Mouse (Mus musculus) heart, embryonic 14.5 days (tissue): Measurements from ENCODE around the gene Sertad2. TPM values are rescaled to one million over a fixed set of nuclear protein-coding genes. Genes with fewer than 3 reads are reported as not detected.

Source experiments
- ATAC-seq: fragments of 200-750 bp; cut with Nextera tagmentation; 2 replicates; pipeline ENCODE4 v1.8.0; 2017; ENCODE audit warnings: low read depth, moderate TSS enrichment; ENCODE audit not compliant: insufficient number of reproducible peaks, insufficient read depth, low FRiP score
- H3K27ac ChIP-seq, 2 experiments: fragments of 200-500 bp in 1 of 2; fragments of 300-500 bp in 1 of 2; sonication (generic) in 1 of 2; replicated peaks in 1 of 2; 2 replicates each; pipeline ENCODE4 v1.5.1; 2012 to 2014; ENCODE audit warnings: low read depth in 2 of 2, low read length in 2 of 2, control low read depth in 1 of 2, mild to moderate bottlenecking in 1 of 2, mixed read lengths in 1 of 2; ENCODE audit not compliant: control insufficient read depth in 1 of 2, insufficient read depth in 1 of 2
- H3K27me3 ChIP-seq: fragments of 300-500 bp; sonication (generic); 2 replicates; pipeline ENCODE4 v1.6.1; 2014; ENCODE audit warnings: mild to moderate bottlenecking, low read length, control low read depth; ENCODE audit not compliant: control insufficient read depth, insufficient read depth
- H3K36me3 ChIP-seq: fragments of 300-500 bp; sonication (generic); 2 replicates; pipeline ENCODE4 v1.6.1; 2014; ENCODE audit warnings: mild to moderate bottlenecking, control low read depth, low read length, mixed read lengths; ENCODE audit not compliant: control insufficient read depth, insufficient read depth
- H3K4me1 ChIP-seq, 2 experiments: fragments of 200-500 bp in 1 of 2; fragments of 300-500 bp in 1 of 2; sonication (generic) in 1 of 2; 2 replicates each; pipeline ENCODE4 v1.6.1; 2012 to 2014; ENCODE audit warnings: low read length in 2 of 2, control low read depth in 1 of 2, mixed read lengths in 1 of 2; ENCODE audit not compliant: control insufficient read depth in 2 of 2, insufficient read depth in 2 of 2
- H3K4me2 ChIP-seq: fragments of 300-500 bp; sonication (generic); 2 replicates; pipeline ENCODE4 v1.6.1; 2014; ENCODE audit warnings: mild to moderate bottlenecking, low read length
- H3K4me3 ChIP-seq, 2 experiments: fragments of 200-500 bp in 1 of 2; fragments of 300-500 bp in 1 of 2; sonication (generic) in 1 of 2; 2 replicates each; pipeline ENCODE4 v1.5.1; 2012 to 2014; ENCODE audit warnings: low read length in 2 of 2, mild to moderate bottlenecking in 2 of 2, control low read depth in 1 of 2, low read depth in 1 of 2, moderate library complexity in 1 of 2; ENCODE audit not compliant: control insufficient read depth in 1 of 2, insufficient read depth in 1 of 2
- H3K9ac ChIP-seq: fragments of 300-500 bp; sonication (generic); 2 replicates; pipeline ENCODE4 v1.6.1; 2014; ENCODE audit warnings: mild to moderate bottlenecking, low read length
- H3K9me3 ChIP-seq: fragments of 300-500 bp; sonication (generic); 2 replicates; pipeline ENCODE4 v1.6.1; 2016; ENCODE audit warnings: low read length, control low read depth; ENCODE audit not compliant: control insufficient read depth
- WGBS: fragments of 180-500 bp; shearing (Covaris S2); extraction: QIAGEN DNeasy Blood & Tissue Kit; methylation state at CpG from one replicate; pipeline ENCODE4 v1.1.7; 2014; 5-methylcytosine and 5-hydroxymethylcytosine counted together
- polyA plus RNA-seq: library from polyadenylated mRNA; unstranded; fragments of >200 nt; fragmentation: Nextera tagmentation; extraction: Ambion mirVana; gene quantifications from 2 replicates; pipeline ENCODE4 v1.2.1, GENCODE M21; 2014

The Sertad2 gene
- polyA plus RNA-seq, 1 experiment from 2014 or later = 33.5 TPM

DNA sequence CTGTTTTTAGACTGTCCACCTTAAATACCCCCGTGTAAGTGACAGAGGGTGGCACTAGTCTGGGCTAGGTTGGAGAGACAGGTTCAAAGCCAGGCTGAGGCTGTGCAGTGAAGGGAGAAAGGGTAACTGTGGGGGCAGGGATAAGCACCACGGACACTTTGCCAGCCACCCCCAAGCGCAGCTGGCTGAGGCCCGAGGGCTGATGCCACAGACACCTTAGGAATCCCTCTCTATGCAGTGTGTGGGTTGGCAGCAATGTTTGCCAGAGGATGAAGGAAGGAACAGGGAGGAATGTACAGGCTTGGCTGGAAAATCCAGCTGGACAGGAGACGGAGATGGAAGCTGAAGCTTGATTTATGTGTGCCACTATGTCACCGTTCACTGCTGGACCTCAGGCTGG, 129.5 kb downstream of the Sertad2 start:
- Histone ChIP-seq H3K4me2 (no peak overlapping the region), H3K9ac (no peak overlapping the region), H3K4me1 (no peaks in the 10 kb centered on the region; a peak in 1 of 4 replicates), H3K9me3 (no peaks in the 10 kb centered on the region), H3K36me3 (no peaks in the 10 kb centered on the region), H3K27me3 (no peaks in the 10 kb centered on the region), H3K27ac (no peak overlapping the region), H3K4me3 (no peak overlapping the region)
- no peak for ATAC-seq
- WGBS = 71% methylated on average over 6 of the region's 6 CpGs

DNA sequence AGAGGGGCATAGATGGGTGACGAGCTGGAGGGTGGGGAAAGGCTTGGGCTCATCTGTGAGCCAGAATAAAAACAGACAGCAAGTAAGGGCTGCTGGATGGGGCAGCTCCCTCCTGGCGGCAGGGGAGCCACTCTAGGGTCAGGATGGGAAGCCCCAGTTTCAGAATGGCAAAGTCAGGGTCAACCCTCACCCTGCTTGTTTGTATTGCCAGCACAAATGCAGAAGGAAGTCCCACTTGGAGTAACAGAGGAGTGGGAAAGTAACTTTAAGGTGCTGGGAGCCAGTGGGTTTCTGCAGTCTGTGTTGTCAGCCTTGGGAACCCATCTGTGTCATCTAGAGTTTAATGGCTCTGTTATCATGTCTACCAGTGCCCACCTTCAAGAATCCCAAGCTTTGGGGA, 136.3 kb downstream of the Sertad2 start:
- 82% methylated on average over 2 of the region's 2 CpGs for WGBS
- no peak overlapping the region for H3K4me3 ChIP-seq
- no peaks in the 10 kb centered on the region for H3K9me3 ChIP-seq
- H3K27me3 ChIP-seq = no peaks in the 10 kb centered on the region
- H3K9ac ChIP-seq = no peak overlapping the region
- H3K27ac ChIP-seq = no peak overlapping the region
- no peak for ATAC-seq
- H3K36me3 ChIP-seq = peaks cover 5% of the 10 kb centered on the region; the same call in 1 of the 2 replicates
- no peaks in the 10 kb centered on the region for H3K4me1 ChIP-seq
- H3K4me2 ChIP-seq = no peak overlapping the region

DNA sequence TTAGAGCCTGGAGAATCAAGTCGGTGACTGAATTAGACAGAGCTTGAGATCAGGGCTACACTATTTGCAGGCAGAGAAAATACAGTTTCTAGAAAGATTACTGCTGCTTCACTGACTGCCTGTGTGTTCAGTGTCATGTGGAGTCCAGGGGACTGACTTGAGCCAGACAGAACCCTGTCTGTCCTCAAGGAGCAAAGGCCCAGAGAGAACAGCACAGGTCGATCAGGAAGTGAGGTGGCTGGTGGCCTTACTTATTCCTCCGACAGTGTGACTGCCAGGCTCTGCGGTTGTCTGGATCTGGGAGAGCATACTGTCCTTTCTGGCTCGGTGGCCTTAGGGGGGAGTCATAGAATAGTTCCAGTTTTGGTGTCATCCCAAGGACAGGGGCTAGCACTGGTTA, 137.7 kb downstream of the Sertad2 start:
- Histone ChIP-seq H3K4me2 (no peak overlapping the region), H3K36me3 (peaks cover 13% of the 10 kb centered on the region; the same call in 1 of the 2 replicates), H3K9ac (no peak overlapping the region), H3K27ac (no peak overlapping the region), H3K4me1 (no peaks in the 10 kb centered on the region), H3K4me3 (no peak overlapping the region), H3K27me3 (no peaks in the 10 kb centered on the region), H3K9me3 (no peaks in the 10 kb centered on the region)
- no peak for ATAC-seq
- 75% methylated on average over 5 of the region's 5 CpGs for WGBS

DNA sequence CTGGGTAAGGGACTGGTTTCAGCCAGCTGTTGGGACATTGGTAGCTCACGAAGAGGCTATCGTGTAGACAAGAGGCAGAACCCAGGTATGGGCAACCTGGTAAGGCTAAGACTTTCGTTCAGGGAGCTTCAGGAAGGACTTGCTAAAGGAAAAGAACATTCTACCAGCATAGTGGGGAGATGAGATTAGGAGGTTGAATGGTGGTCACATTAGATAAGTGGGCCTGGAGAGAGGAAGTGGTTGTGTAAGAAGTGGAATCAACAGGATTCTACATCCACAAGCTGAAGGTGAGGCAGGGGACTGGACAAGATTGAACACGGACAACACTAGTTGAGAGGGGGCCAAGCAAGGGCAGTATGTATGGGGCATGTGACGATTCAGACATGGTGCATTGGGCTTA, 138.6 kb downstream of the Sertad2 start:
- no peak overlapping the region for H3K4me2 ChIP-seq
- no peak overlapping the region for H3K27ac ChIP-seq
- ATAC-seq = no peak
- H3K9me3 ChIP-seq = no peaks in the 10 kb centered on the region
- H3K4me1 ChIP-seq = no peaks in the 10 kb centered on the region
- no peak overlapping the region for H3K4me3 ChIP-seq
- H3K27me3 ChIP-seq = no peaks in the 10 kb centered on the region
- peaks cover 19% of the 10 kb centered on the region; the same call in 1 of the 2 replicates for H3K36me3 ChIP-seq
- 76% methylated on average over 5 of the region's 5 CpGs for WGBS
- no peak overlapping the region for H3K9ac ChIP-seq

DNA sequence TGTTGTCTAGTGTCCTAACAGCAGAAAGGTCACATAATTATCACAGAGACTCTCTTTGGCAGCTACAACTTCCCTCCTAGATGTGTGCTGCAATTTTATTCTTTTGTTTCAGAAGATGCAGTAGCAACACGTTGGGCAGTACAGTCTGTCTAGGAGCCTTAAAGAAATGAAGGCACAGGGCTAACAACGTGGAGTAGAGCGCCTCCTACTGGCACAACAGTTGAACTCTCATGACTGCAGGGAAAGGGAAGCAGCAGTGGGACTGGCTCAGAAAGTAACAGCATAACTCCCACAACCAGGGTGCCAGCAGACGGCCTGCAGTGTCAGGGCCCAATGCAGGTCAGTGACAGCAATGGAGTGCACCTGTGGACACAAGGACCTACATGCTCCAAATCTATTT, 147.9 kb downstream of the Sertad2 start:
- WGBS = 6% methylated on average over 4 of the region's 4 CpGs
- ATAC-seq = no peak
- Histone ChIP-seq H3K4me2 (no peak overlapping the region), H3K27ac (no peak overlapping the region), H3K9ac (no peak overlapping the region), H3K27me3 (no peaks in the 10 kb centered on the region), H3K9me3 (no peaks in the 10 kb centered on the region), H3K4me1 (no peaks in the 10 kb centered on the region), H3K4me3 (no peak overlapping the region), H3K36me3 (peaks cover 27% of the 10 kb centered on the region; the same call in 1 of the 2 replicates)

Other genes with a start within 250 kb of the Sertad2 start
- 6.3 and 7.5 TPM in 2 replicates for gene Slc1a4, start 210.5 kb upstream of the Sertad2 start, polyA plus RNA-seq
- 10.8 and 11.2 TPM in 2 replicates for gene Aftph, start 198.3 kb downstream of the Sertad2 start, polyA plus RNA-seq